Mouse (Mus musculus): ENCODE measurements around the gene Tuba1c. TPM values are rescaled to one million over a fixed set of nuclear protein-coding genes. Genes with fewer than 3 reads are reported as not detected.
A peak's percentile ranks its signal among the peaks of the same experiment; 100 is the strongest.

Gene Tuba1c
- total and polyA plus RNA-seq, 2 experiments = 60.9 to 281 TPM

GRCm38 (mm10) chr15:99083867-99084557, 54.3 kb downstream of the Tuba1c start:
- Histone ChIP-seq H3K9ac (ENCODE audit: low read depth, low read length) (no peak overlapping the region), H3K4me3 (ENCODE audit: insufficient read depth, low read depth, low read length) (no peak overlapping the region), H3K27ac (replicated peaks; ENCODE audit: insufficient read depth, low read depth, low read length) (no peak overlapping the region), H3K79me2 (ENCODE audit: control insufficient read depth, insufficient read depth, low read length) (no peaks in the 10 kb centered on the region), H3K36me3 (ENCODE audit: control insufficient read depth, insufficient read depth, low read length) (no peaks in the 10 kb centered on the region), H3K4me1 (ENCODE audit: control insufficient read depth, insufficient read depth, low read length) (0 out of 2 replicates have a peak, but pooled peaks cover 5% of the 10 kb centered on the region), H3K27me3 (ENCODE audit: control insufficient read depth, insufficient read depth, low read length) (peaks cover 4% of the 10 kb centered on the region; the same call in 1 of the 2 replicates)
- no peak for TF ChIP-seq POLR2A (IDR thresholded peaks at IDR 0.05; ENCODE audit: extremely low read depth, insufficient read depth, low read length)
- WGBS = 13% methylated on average over 11 of the region's 11 CpGs
- no peak for DNase-seq (ENCODE audit: extremely low read depth, low read depth, low spot score)

GRCm38 (mm10) chr15:99084618-99085017, 54.9 kb downstream of the Tuba1c start:
- H3K27ac ChIP-seq (replicated peaks; ENCODE audit: insufficient read depth, low read depth, low read length) = no peak overlapping the region

GRCm38 (mm10) chr15:99085997-99086396, 56.3 kb downstream of the Tuba1c start:
- DNase-seq (ENCODE audit: extremely low read depth, low read depth, low spot score) = no peak
- 0 out of 2 replicates have a peak, but pooled peaks cover 5% of the 10 kb centered on the region for H3K4me1 ChIP-seq (ENCODE audit: control insufficient read depth, insufficient read depth, low read length)
- WGBS = 92% methylated on average over 4 of the region's 4 CpGs
- no peaks in the 10 kb centered on the region for H3K79me2 ChIP-seq (ENCODE audit: control insufficient read depth, insufficient read depth, low read length)
- no peak overlapping the region for H3K9ac ChIP-seq (ENCODE audit: low read depth, low read length)
- no peak for TF ChIP-seq CTCF (IDR thresholded peaks at IDR 0.05; ENCODE audit: low read depth, low read length)
- no peak overlapping the region for H3K4me3 ChIP-seq (ENCODE audit: insufficient read depth, low read depth, low read length)
- no peaks in the 10 kb centered on the region for H3K36me3 ChIP-seq (ENCODE audit: control insufficient read depth, insufficient read depth, low read length)
- H3K27me3 ChIP-seq (ENCODE audit: control insufficient read depth, insufficient read depth, low read length) = peaks cover 4% of the 10 kb centered on the region; the same call in 1 of the 2 replicates
- no peak overlapping the region for H3K27ac ChIP-seq (replicated peaks; ENCODE audit: insufficient read depth, low read depth, low read length)

More at GRCm38 (mm10) chr15:99084618-99085017, 54.9 kb downstream of the Tuba1c start:
- Histone ChIP-seq H3K4me1 (ENCODE audit: control insufficient read depth, insufficient read depth, low read length) (0 out of 2 replicates have a peak, but pooled peaks cover 5% of the 10 kb centered on the region), H3K27me3 (ENCODE audit: control insufficient read depth, insufficient read depth, low read length) (peaks cover 4% of the 10 kb centered on the region; the same call in 1 of the 2 replicates), H3K79me2 (ENCODE audit: control insufficient read depth, insufficient read depth, low read length) (no peaks in the 10 kb centered on the region), H3K36me3 (ENCODE audit: control insufficient read depth, insufficient read depth, low read length) (no peaks in the 10 kb centered on the region), H3K9ac (ENCODE audit: low read depth, low read length) (no peak overlapping the region), H3K4me3 (ENCODE audit: insufficient read depth, low read depth, low read length) (no peak overlapping the region)
- 52% methylated on average over 19 of the region's 19 CpGs for WGBS
- TF ChIP-seq POLR2A (IDR thresholded peaks at IDR 0.05; ENCODE audit: extremely low read depth, insufficient read depth, low read length) (no peak), CTCF (IDR thresholded peaks at IDR 0.05; ENCODE audit: low read depth, low read length) (no peak)
- DNase-seq (ENCODE audit: extremely low read depth, low read depth, low spot score) = no peak

GRCm38 (mm10) chr15:99087253-99088075, 57.8 kb downstream of the Tuba1c start, which contains the start of gene C1ql4:
Gene C1ql4, minus strand, starts transcription at chr15:99087817.
- no peak for DNase-seq (ENCODE audit: extremely low read depth, low read depth, low spot score)
- no peaks in the 10 kb centered on the region for H3K36me3 ChIP-seq (ENCODE audit: control insufficient read depth, insufficient read depth, low read length)
- H3K4me1 ChIP-seq (ENCODE audit: control insufficient read depth, insufficient read depth, low read length) = peaks cover 11% of the 10 kb centered on the region
- peaks cover 4% of the 10 kb centered on the region; the same call in 1 of the 2 replicates for H3K27me3 ChIP-seq (ENCODE audit: control insufficient read depth, insufficient read depth, low read length)
- TF ChIP-seq POLR2A (IDR thresholded peaks at IDR 0.05; ENCODE audit: extremely low read depth, insufficient read depth, low read length) = no peak
- TF ChIP-seq CTCF (IDR thresholded peaks at IDR 0.05; ENCODE audit: low read depth, low read length) = peak; percentile 73
- no peak within 1 kb of the TSS for H3K27ac ChIP-seq (replicated peaks; ENCODE audit: insufficient read depth, low read depth, low read length)
- peak within 1 kb of the TSS; percentile 41; the same call in 1 of the 2 replicates for H3K9ac ChIP-seq (ENCODE audit: low read depth, low read length)
- H3K4me3 ChIP-seq (ENCODE audit: insufficient read depth, low read depth, low read length) = peak within 1 kb of the TSS; percentile 38; the same call in 1 of the 2 replicates
- WGBS = 19% methylated on average over 60 of the region's 60 CpGs
- H3K79me2 ChIP-seq (ENCODE audit: control insufficient read depth, insufficient read depth, low read length) = no peaks in the 10 kb centered on the region

Other genes starting within 250 kb of the Tuba1c start
- not detected in 2 replicates for gene Wnt1, start 240.0 kb upstream of the Tuba1c start, total RNA-seq (2014; rRNA removed)
- gene Wnt1, start 240.0 kb upstream of the Tuba1c start, polyA plus RNA-seq (2012; rRNA removed) = not detected in 2 replicates
- 0.13 TPM in 1 of 2 replicates, not detected in the other for gene Ddn, start 220.4 kb upstream of the Tuba1c start, total RNA-seq (2014; rRNA removed)
- gene Ddn, start 220.4 kb upstream of the Tuba1c start, polyA plus RNA-seq (2012; rRNA removed) = not detected in 2 replicates
- gene Prkag1, start 198.4 kb upstream of the Tuba1c start, total RNA-seq (2014; rRNA removed) = 40.1 and 41.4 TPM in 2 replicates
- gene Prkag1, start 198.4 kb upstream of the Tuba1c start, polyA plus RNA-seq (2012; rRNA removed) = 35.6 and 37.7 TPM in 2 replicates
- 6.6 and 10.1 TPM in 2 replicates for gene Kmt2d, start 158.7 kb upstream of the Tuba1c start, total RNA-seq (2014; rRNA removed)
- gene Kmt2d, start 158.7 kb upstream of the Tuba1c start, polyA plus RNA-seq (2012; rRNA removed) = 7.1 and 10.3 TPM in 2 replicates
- gene Rhebl1, start 135.4 kb upstream of the Tuba1c start, total RNA-seq (2014; rRNA removed) = 0.94 and 1.8 TPM in 2 replicates
- gene Rhebl1, start 135.4 kb upstream of the Tuba1c start, polyA plus RNA-seq (2012; rRNA removed) = 0.35 and 0.37 TPM in 2 replicates
- gene Dhh, start 131.4 kb upstream of the Tuba1c start, total RNA-seq (2014; rRNA removed) = under 0.01 and 0.13 TPM in 2 replicates
- gene Dhh, start 131.4 kb upstream of the Tuba1c start, polyA plus RNA-seq (2012; rRNA removed) = 0.18 and 0.45 TPM in 2 replicates
- 24.3 and 28.8 TPM in 2 replicates for gene Lmbr1l, start 111.7 kb upstream of the Tuba1c start, total RNA-seq (2014; rRNA removed)
- 21.3 and 32.4 TPM in 2 replicates for gene Lmbr1l, start 111.7 kb upstream of the Tuba1c start, polyA plus RNA-seq (2012; rRNA removed)
- gene Tuba1b, start 95.3 kb upstream of the Tuba1c start, total RNA-seq (2014; rRNA removed) = 49.9 and 99.4 TPM in 2 replicates
- 151 and 183 TPM in 2 replicates for gene Tuba1b, start 95.3 kb upstream of the Tuba1c start, polyA plus RNA-seq (2012; rRNA removed)
- not detected in 2 replicates for gene Gm49450, start 76.3 kb upstream of the Tuba1c start, total RNA-seq (2014; rRNA removed)
- gene Gm49450, start 76.3 kb upstream of the Tuba1c start, polyA plus RNA-seq (2012; rRNA removed) = 2.9 and 3.1 TPM in 2 replicates
- 8.4 and 12.9 TPM in 2 replicates for gene Tuba1a, start 76.2 kb upstream of the Tuba1c start, total RNA-seq (2014; rRNA removed)
- 10.7 and 13.7 TPM in 2 replicates for gene Tuba1a, start 76.2 kb upstream of the Tuba1c start, polyA plus RNA-seq (2012; rRNA removed)
- 0.07 and 0.09 TPM in 2 replicates for gene Prph, start 25.3 kb downstream of the Tuba1c start, total RNA-seq (2014; rRNA removed)
- gene Prph, start 25.3 kb downstream of the Tuba1c start, polyA plus RNA-seq (2012; rRNA removed) = 0.09 and 0.39 TPM in 2 replicates
- 0.34 TPM in 1 of 2 replicates, not detected in the other for gene Troap, start 44.7 kb downstream of the Tuba1c start, total RNA-seq (2014; rRNA removed)
- gene Troap, start 44.7 kb downstream of the Tuba1c start, polyA plus RNA-seq (2012; rRNA removed) = not detected in 2 replicates
- not detected in 2 replicates for gene C1ql4, start 57.9 kb downstream of the Tuba1c start, total RNA-seq (2014; rRNA removed)
- gene C1ql4, start 57.9 kb downstream of the Tuba1c start, polyA plus RNA-seq (2012; rRNA removed) = 0.10 and 0.11 TPM in 2 replicates
- gene Dnajc22, start 63.3 kb downstream of the Tuba1c start, total RNA-seq (2014; rRNA removed) = 146 and 151 TPM in 2 replicates
- gene Dnajc22, start 63.3 kb downstream of the Tuba1c start, polyA plus RNA-seq (2012; rRNA removed) = 119 and 120 TPM in 2 replicates
- gene Spats2, start 96.0 kb downstream of the Tuba1c start, total RNA-seq (2014; rRNA removed) = 2.7 and 3.2 TPM in 2 replicates
- gene Spats2, start 96.0 kb downstream of the Tuba1c start, polyA plus RNA-seq (2012; rRNA removed) = 2.5 and 2.9 TPM in 2 replicates
- 0.09 TPM in 1 of 2 replicates, not detected in the other for gene Kcnh3, start 195.0 kb downstream of the Tuba1c start, total RNA-seq (2014; rRNA removed)
- gene Kcnh3, start 195.0 kb downstream of the Tuba1c start, polyA plus RNA-seq (2012; rRNA removed) = 0.06 TPM in 1 of 2 replicates, not detected in the other
- 8.9 and 10.8 TPM in 2 replicates for gene Mcrs1, start 222.1 kb downstream of the Tuba1c start, total RNA-seq (2014; rRNA removed)
- 12.3 and 15.0 TPM in 2 replicates for gene Mcrs1, start 222.1 kb downstream of the Tuba1c start, polyA plus RNA-seq (2012; rRNA removed)